Mouse (Mus musculus) midbrain, embryonic 14.5 days (tissue): ENCODE results near the gene 4932438A13Rik. TPM values are rescaled to one million over a fixed set of nuclear protein-coding genes. Genes with fewer than 3 reads are reported as not detected.

Experiments used
- ATAC-seq: fragments of 200-750 bp; cut with Nextera tagmentation; 2 replicates; pipeline ENCODE4 v1.8.0; 2017; ENCODE audit warnings: moderate number of reproducible peaks, moderate library complexity; ENCODE audit not compliant: low FRiP score, low TSS enrichment
- DNase-seq: peaks from one replicate; pipeline ENCODE4 v3.0.0-alpha.2; 2015
- H3K27ac ChIP-seq: fragments of 300-500 bp; sonication (generic); replicated peaks from 2 replicates; pipeline ENCODE4 v1.5.1; 2014; ENCODE audit warnings: mild to moderate bottlenecking, low read depth, low read length, moderate library complexity
- H3K27me3 ChIP-seq: fragments of 300-500 bp; sonication (generic); 2 replicates; pipeline ENCODE4 v1.6.1; 2014; ENCODE audit warnings: low read length, control low read depth, mixed read lengths; ENCODE audit not compliant: control insufficient read depth, insufficient read depth
- H3K36me3 ChIP-seq: fragments of 300-500 bp; sonication (generic); 2 replicates; pipeline ENCODE4 v1.6.1; 2014; ENCODE audit warnings: low read length, control low read depth; ENCODE audit not compliant: control insufficient read depth, insufficient read depth
- H3K4me1 ChIP-seq: fragments of 300-500 bp; sonication (generic); 2 replicates; pipeline ENCODE4 v1.6.1; 2014; ENCODE audit warnings: mild to moderate bottlenecking, antibody characterized with exemption, low read length, control low read depth; ENCODE audit not compliant: control insufficient read depth, insufficient read depth
- H3K4me2 ChIP-seq: fragments of 300-500 bp; sonication (generic); 2 replicates; pipeline ENCODE4 v1.6.1; 2014; ENCODE audit warnings: mild to moderate bottlenecking, low read length, moderate library complexity
- H3K4me3 ChIP-seq: fragments of 300-500 bp; sonication (generic); replicated peaks from 2 replicates; pipeline ENCODE4 v1.5.1; 2014; ENCODE audit warnings: low read depth, low read length
- H3K9ac ChIP-seq: fragments of 300-500 bp; sonication (generic); replicated peaks from 2 replicates; pipeline ENCODE4 v1.6.1; 2014; ENCODE audit warnings: mild to moderate bottlenecking, low read length, moderate library complexity
- H3K9me3 ChIP-seq: fragments of 300-500 bp; sonication (generic); 2 replicates; pipeline ENCODE4 v1.6.1; 2016; ENCODE audit warnings: low read length, control low read depth, mixed read lengths; ENCODE audit not compliant: control insufficient read depth
- WGBS: fragments of 180-500 bp; shearing (Covaris S2); extraction: QIAGEN DNeasy Blood & Tissue Kit; methylation state at CpG from one replicate; pipeline ENCODE4 v1.1.7; 2014; 5-methylcytosine and 5-hydroxymethylcytosine counted together
- polyA plus RNA-seq: library from polyadenylated mRNA; unstranded; fragments of >200 nt; fragmentation: Nextera tagmentation; extraction: Ambion mirVana; gene quantifications from 2 replicates; pipeline ENCODE4 v1.2.1, GENCODE M21; 2014

Gene 4932438A13Rik
- 83.2 and 107 TPM in 2 replicates for polyA plus RNA-seq

- Histone ChIP-seq H3K4me2 (peak within 1 kb of the TSS; percentile 73), H3K4me1 (peaks cover 6% of the 10 kb centered on the region; the same call in 1 of the 2 replicates), H3K9me3 (no peaks in the 10 kb centered on the region), H3K4me3 (peak within 1 kb of the TSS; percentile 74), H3K9ac (peak within 1 kb of the TSS; percentile 83), H3K27me3 (no peaks in the 10 kb centered on the region), H3K36me3 (peaks cover 13% of the 10 kb centered on the region), H3K27ac (peak within 1 kb of the TSS; percentile 72)
- WGBS, result 1% methylated on average over 38 of the region's 38 CpGs
- ATAC-seq, result peak; percentile 98
- peak; percentile 97 for DNase-seq
Measured at GRCm38 (mm10) chr3:36862721-36863275, at the start of gene 4932438A13Rik. 4932438A13Rik (plus strand) TSS chr3:36863104.

DNA sequence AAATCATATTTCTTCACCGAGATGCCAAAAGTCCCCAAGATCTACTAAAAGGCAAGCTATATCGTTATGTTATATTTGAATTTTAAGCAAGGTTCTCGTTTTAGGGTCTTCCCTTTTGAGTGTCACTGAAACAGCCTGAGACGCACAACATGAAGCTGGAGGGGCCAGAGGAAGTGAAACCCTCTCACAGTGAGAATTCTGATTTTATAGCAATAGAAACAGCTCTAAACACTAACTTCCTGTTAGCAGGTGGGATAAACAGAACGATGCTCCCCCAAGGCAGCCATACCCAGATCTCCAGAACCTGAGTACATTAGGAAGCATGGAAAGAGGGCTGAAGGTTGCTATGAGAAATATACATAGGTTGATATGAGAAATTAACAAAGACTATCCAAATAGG lies 46.3 kb upstream of the 4932438A13Rik start:
- H3K4me3 ChIP-seq, result no peak overlapping the region
- no peaks in the 10 kb centered on the region for H3K4me1 ChIP-seq
- no peaks in the 10 kb centered on the region for H3K36me3 ChIP-seq
- 93% methylated on average over 5 of the region's 5 CpGs for WGBS
- DNase-seq (no peak), ATAC-seq (no peak)
- no peak overlapping the region for H3K27ac ChIP-seq
- no peaks in the 10 kb centered on the region for H3K27me3 ChIP-seq
- no peak overlapping the region for H3K4me2 ChIP-seq
- no peak overlapping the region for H3K9ac ChIP-seq
- no peaks in the 10 kb centered on the region for H3K9me3 ChIP-seq

- Histone ChIP-seq H3K4me2 (no peak overlapping the region), H3K9me3 (no peaks in the 10 kb centered on the region), H3K9ac (no peak overlapping the region), H3K27ac (no peak overlapping the region), H3K36me3 (no peaks in the 10 kb centered on the region), H3K27me3 (no peaks in the 10 kb centered on the region), H3K4me1 (no peaks in the 10 kb centered on the region), H3K4me3 (no peak overlapping the region)
- DNase-seq, result no peak
- 79% methylated on average over 7 of the region's 7 CpGs for WGBS
- no peak for ATAC-seq
Measured at GRCm38 (mm10) chr3:36819402-36819801, 43.5 kb upstream of the 4932438A13Rik start.

DNA sequence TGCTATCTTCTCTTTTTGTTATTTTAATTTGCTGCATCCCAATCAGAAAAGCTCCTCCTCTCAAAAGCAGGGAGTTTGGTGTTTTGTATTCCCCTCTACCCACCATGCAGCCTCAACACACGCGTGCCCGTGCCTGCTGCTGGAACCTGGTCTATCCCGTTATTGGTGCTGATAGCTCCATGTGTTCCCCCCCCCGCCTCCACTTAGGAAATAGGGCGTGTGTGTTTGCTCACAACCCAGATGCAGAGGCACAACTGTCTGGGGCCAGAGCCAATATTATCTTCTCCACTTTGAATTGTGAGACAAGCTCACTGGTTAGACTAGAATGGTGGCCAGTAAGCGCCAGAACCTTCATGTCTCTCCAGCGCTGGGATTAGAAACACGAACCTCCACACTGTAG lies 41.9 kb upstream of the 4932438A13Rik start:
- Histone ChIP-seq H3K4me2 (no peak overlapping the region), H3K27me3 (no peaks in the 10 kb centered on the region), H3K27ac (no peak overlapping the region), H3K4me3 (no peak overlapping the region), H3K4me1 (no peaks in the 10 kb centered on the region), H3K9me3 (no peaks in the 10 kb centered on the region), H3K36me3 (no peaks in the 10 kb centered on the region), H3K9ac (no peak overlapping the region)
- 89% methylated on average over 9 of the region's 9 CpGs for WGBS
- no peak for DNase-seq
- no peak for ATAC-seq

DNA sequence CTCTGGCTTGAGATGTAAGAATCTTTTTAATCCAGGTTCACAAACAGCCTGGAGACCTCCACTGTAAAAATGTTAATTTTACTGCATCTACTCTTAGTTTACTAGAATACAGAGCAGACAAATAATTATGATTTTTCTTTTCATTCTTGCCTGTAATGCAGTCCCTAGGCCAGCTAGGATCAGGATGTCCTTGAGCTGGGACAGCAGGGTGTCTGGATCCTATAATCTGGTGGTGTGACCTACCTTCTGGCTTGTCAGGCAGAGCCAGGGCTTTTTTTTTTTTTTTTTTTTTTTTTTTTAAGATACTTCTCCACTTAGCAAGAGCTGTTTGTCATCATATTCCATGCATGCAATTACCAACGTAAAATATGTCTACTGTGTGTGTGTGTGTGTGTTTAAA lies 37.8 kb upstream of the 4932438A13Rik start:
- no peak for DNase-seq
- no peak overlapping the region for H3K4me3 ChIP-seq
- H3K27ac ChIP-seq, result no peak overlapping the region
- H3K36me3 ChIP-seq, result no peaks in the 10 kb centered on the region
- no peak for ATAC-seq
- no peaks in the 10 kb centered on the region for H3K9me3 ChIP-seq
- no peak overlapping the region for H3K9ac ChIP-seq
- WGBS, result 75% methylated on average over 1 of the region's 1 CpGs
- H3K27me3 ChIP-seq, result no peaks in the 10 kb centered on the region
- no peak overlapping the region for H3K4me2 ChIP-seq
- no peaks in the 10 kb centered on the region for H3K4me1 ChIP-seq

DNA sequence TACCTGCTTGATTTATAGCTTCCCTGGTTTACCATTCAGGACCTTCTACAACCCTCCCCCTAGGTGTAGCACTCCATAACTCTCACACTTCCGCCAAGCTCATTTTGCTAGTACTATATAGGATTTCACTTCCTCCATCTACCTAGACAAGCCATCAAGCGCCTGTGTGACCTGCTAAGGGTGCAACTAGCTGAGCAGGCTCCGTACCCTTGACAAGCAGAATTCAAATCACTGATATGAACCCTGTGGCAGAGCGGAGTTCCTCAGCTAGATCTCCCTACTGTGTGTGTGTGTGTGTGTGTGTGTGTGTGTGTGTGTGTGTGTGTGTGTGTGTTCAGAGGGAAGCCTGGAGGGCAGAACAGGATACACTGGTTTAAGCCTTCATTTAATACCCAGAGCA lies 37.4 kb upstream of the 4932438A13Rik start:
- H3K36me3 ChIP-seq, result no peaks in the 10 kb centered on the region
- DNase-seq (no peak), ATAC-seq (no peak)
- H3K9me3 ChIP-seq, result no peaks in the 10 kb centered on the region
- no peaks in the 10 kb centered on the region for H3K27me3 ChIP-seq
- no peak overlapping the region for H3K4me2 ChIP-seq
- 95% methylated on average over 4 of the region's 4 CpGs for WGBS
- H3K27ac ChIP-seq, result no peak overlapping the region
- no peak overlapping the region for H3K9ac ChIP-seq
- H3K4me3 ChIP-seq, result no peak overlapping the region
- no peaks in the 10 kb centered on the region for H3K4me1 ChIP-seq

GRCm38 (mm10) chr3:36827274-36828025 lies 35.5 kb upstream of the 4932438A13Rik start:
- peak overlapping the region; percentile 70 for H3K27ac ChIP-seq
- H3K27me3 ChIP-seq, result no peaks in the 10 kb centered on the region
- H3K9ac ChIP-seq, result no peak overlapping the region
- no peaks in the 10 kb centered on the region for H3K4me1 ChIP-seq
- WGBS, result 44% methylated on average over 8 of the region's 8 CpGs
- no peaks in the 10 kb centered on the region for H3K9me3 ChIP-seq
- DNase-seq, result peak; percentile 40
- no peak overlapping the region for H3K4me3 ChIP-seq
- no peaks in the 10 kb centered on the region for H3K36me3 ChIP-seq
- ATAC-seq, result 0 out of 2 replicates have a peak, but pooled peaks have one; percentile 41
- H3K4me2 ChIP-seq, result no peak overlapping the region

GRCm38 (mm10) chr3:36830218-36830617 lies 32.7 kb upstream of the 4932438A13Rik start:
- H3K4me1 ChIP-seq, result no peaks in the 10 kb centered on the region
- no peak overlapping the region for H3K27ac ChIP-seq
- no peak overlapping the region for H3K4me3 ChIP-seq
- no peaks in the 10 kb centered on the region for H3K27me3 ChIP-seq
- H3K36me3 ChIP-seq, result no peaks in the 10 kb centered on the region
- over 99% methylated on average over 3 of the region's 3 CpGs for WGBS
- no peaks in the 10 kb centered on the region for H3K9me3 ChIP-seq
- H3K9ac ChIP-seq, result no peak overlapping the region
- H3K4me2 ChIP-seq, result no peak overlapping the region
- no peak for DNase-seq
- ATAC-seq, result no peak

- DNase-seq, result no peak
- H3K9me3 ChIP-seq, result no peaks in the 10 kb centered on the region
- no peaks in the 10 kb centered on the region for H3K27me3 ChIP-seq
- 0 out of 2 replicates have a peak, but pooled peaks cover 3% of the 10 kb centered on the region for H3K4me1 ChIP-seq
- no peaks in the 10 kb centered on the region for H3K36me3 ChIP-seq
- H3K9ac ChIP-seq, result no peak overlapping the region
- H3K27ac ChIP-seq, result no peak overlapping the region
- ATAC-seq, result no peak
- H3K4me3 ChIP-seq, result no peak overlapping the region
- WGBS, result 75% methylated on average over 4 of the region's 4 CpGs
- H3K4me2 ChIP-seq, result no peak overlapping the region
Measured at GRCm38 (mm10) chr3:36834426-36834825, 28.5 kb upstream of the 4932438A13Rik start.
